Mouse (Mus musculus) thymus, postnatal 0 days (tissue): ENCODE data around the gene 2210011C24Rik. TPM values are rescaled to one million over a fixed set of nuclear protein-coding genes. Genes with fewer than 3 reads are reported as not detected.

Experiments used
- microRNA counts: library from miRNA; unstranded; fragments of <30 nt; microRNA quantifications from one replicate; lab custom pipeline; 2015
- microRNA-seq: library from miRNA; unstranded; fragments of <30 nt; microRNA quantifications from one replicate; pipeline ENCODE4, GENCODE M21; 2016; ENCODE audit warnings: borderline number of aligned reads
- polyA plus RNA-seq: library from polyadenylated mRNA; unstranded; fragments of >200 nt; fragmentation: Nextera tagmentation; extraction: Ambion mirVana; gene quantifications from 2 replicates; pipeline ENCODE4 v1.2.1, GENCODE M21; 2015

The 2210011C24Rik gene
- polyA plus RNA-seq, 1 experiment from 2014 or later = 0.23 TPM

MicroRNAs encoded within 50 kb of the gene (microRNA counts, 519-probe panel; counts per million panel counts)
- microRNA mmu-miR-1199 (lab: Ali Mortazavi, UCI) = 473 counts per million, percentile 71 among the panel's probes with 10 or more counts

Small RNA genes lying within 50 kb of the gene (microRNA-seq; reads per million reads assigned to microRNA genes)
- 1.2 reads per million for gene Mir1199
- 5.8 reads per million, percentile 9 among the genes with 10 or more reads in this experiment for gene Mir8111

Other genes with a start within 250 kb of the 2210011C24Rik start
- gene Adgrl1, start 112.1 kb downstream of the 2210011C24Rik start, polyA plus RNA-seq = 7.8 and 14.3 TPM in 2 replicates
- gene Gm10644, start 57.0 kb downstream of the 2210011C24Rik start, polyA plus RNA-seq = 0.10 and 0.18 TPM in 2 replicates
- gene Asf1b, start 56.7 kb downstream of the 2210011C24Rik start, polyA plus RNA-seq = 117 and 135 TPM in 2 replicates
- 64.2 and 65.8 TPM in 2 replicates for gene Prkaca, start 39.2 kb downstream of the 2210011C24Rik start, polyA plus RNA-seq
- 10.7 and 11.5 TPM in 2 replicates for gene Samd1, start 14.5 kb downstream of the 2210011C24Rik start, polyA plus RNA-seq
- gene 1700067K01Rik, start 10.7 kb downstream of the 2210011C24Rik start, polyA plus RNA-seq = 0.86 and 1.1 TPM in 2 replicates
- gene Palm3, start 9.3 kb upstream of the 2210011C24Rik start, polyA plus RNA-seq = 5.1 and 5.8 TPM in 2 replicates
- 20.3 and 20.5 TPM in 2 replicates for gene Il27ra, start 30.4 kb upstream of the 2210011C24Rik start, polyA plus RNA-seq
- gene Rln3, start 32.8 kb upstream of the 2210011C24Rik start, polyA plus RNA-seq = 5.3 and 5.7 TPM in 2 replicates
- 0.90 TPM in 2 replicates for gene Gm10643, start 53.0 kb upstream of the 2210011C24Rik start, polyA plus RNA-seq
- gene Rfx1, start 54.7 kb upstream of the 2210011C24Rik start, polyA plus RNA-seq = 5.4 and 6.1 TPM in 2 replicates
- 14.7 and 18.1 TPM in 2 replicates for gene Dcaf15, start 92.6 kb upstream of the 2210011C24Rik start, polyA plus RNA-seq
- 2.1 and 2.3 TPM in 2 replicates for gene Podnl1, start 113.8 kb upstream of the 2210011C24Rik start, polyA plus RNA-seq
- 18.9 and 20.1 TPM in 2 replicates for gene Cc2d1a, start 135.8 kb upstream of the 2210011C24Rik start, polyA plus RNA-seq
- 1.3 and 1.4 TPM in 2 replicates for gene 4930432K21Rik, start 135.9 kb upstream of the 2210011C24Rik start, polyA plus RNA-seq
- gene Nanos3, start 173.0 kb upstream of the 2210011C24Rik start, polyA plus RNA-seq = 5.3 and 6.2 TPM in 2 replicates
- gene Zswim4, start 224.9 kb upstream of the 2210011C24Rik start, polyA plus RNA-seq = 12.7 and 13.2 TPM in 2 replicates
- 403 and 424 TPM in 2 replicates for gene D8Ertd738e, start 237.5 kb upstream of the 2210011C24Rik start, polyA plus RNA-seq
- 80.0 and 85.4 TPM in 2 replicates for gene Mri1, start 245.2 kb upstream of the 2210011C24Rik start, polyA plus RNA-seq